Mouse (Mus musculus) E14TG2a.4 (cell line): Measurements from ENCODE around the gene Pxdc1.

Source experiments
- CTCF ChIP-seq: conservative IDR thresholded peaks from 2 replicates; pipeline ENCODE4 v1.5.1; 2014; ENCODE audit warnings: low read length
- NANOG ChIP-seq: IDR thresholded peaks from 2 replicates; pipeline ENCODE4 v1.6.1; 2014; ENCODE audit warnings: borderline replicate concordance, low read length, mixed read lengths
- POU5F1 ChIP-seq: IDR thresholded peaks from 2 replicates; pipeline ENCODE4 v1.6.1; 2014; ENCODE audit warnings: low read length, borderline replicate concordance

- no peak for TF ChIP-seq CTCF
- no peak for TF ChIP-seq POU5F1
- no peak for TF ChIP-seq NANOG
Observed at GRCm38 (mm10) chr13:34645519-34645918, 7.8 kb downstream of the Pxdc1 start.
